Mouse (Mus musculus): ENCODE measurements around the gene Vmn2r9.
"Not testable (repeated sequence)": the region's sequence is repeated elsewhere in the genome, so short reads cannot be mapped to it uniquely, and the experiment has no call there.

Gene Vmn2r9

DNA sequence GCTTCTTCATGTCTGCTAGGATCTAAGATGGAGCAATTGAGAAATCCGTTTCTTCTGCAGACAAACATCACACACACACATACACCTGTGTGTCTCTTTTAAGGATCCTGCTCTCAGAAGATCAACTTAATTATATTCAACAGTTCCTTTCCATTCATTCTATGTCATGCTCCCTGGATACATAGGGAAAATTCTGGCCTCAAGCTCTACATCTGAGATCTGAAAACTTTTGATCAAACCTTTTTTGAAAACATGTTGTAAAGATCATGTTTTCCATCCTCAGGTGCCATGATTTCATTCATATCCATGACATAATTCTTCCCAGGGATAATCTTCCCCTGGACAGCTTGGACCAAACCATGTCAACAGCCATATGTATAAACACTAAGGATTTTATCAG, at the start of gene Vmn2r9:
Vmn2r9 (minus strand) TSS at position 101 of the 400 bp plus-strand sequence.
- not testable (repeated sequence) for DNase-seq (ENCODE audit: low read depth, low spot score)

DNA sequence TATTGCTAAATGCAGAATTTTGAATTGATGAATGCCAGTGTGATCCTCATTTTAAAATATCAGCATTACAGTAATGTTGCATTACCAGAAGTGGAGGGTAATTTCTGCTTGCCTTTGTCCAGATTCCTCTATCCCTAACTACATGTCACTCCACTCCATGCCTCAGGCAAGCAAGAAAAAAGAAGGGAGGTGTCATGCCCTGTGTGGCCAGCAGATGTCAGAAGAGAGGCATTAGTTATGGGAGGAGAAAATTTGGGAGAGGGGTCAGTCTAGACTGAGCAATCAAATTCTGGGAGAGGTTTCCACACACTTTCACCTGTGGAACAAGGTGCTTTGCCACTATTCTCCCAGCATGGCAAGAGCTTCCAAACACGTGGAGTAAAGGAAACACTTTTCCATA, 14.3 kb upstream of the Vmn2r9 start:
- DNase-seq (ENCODE audit: low read depth, low spot score) = peak; percentile 15

DNA sequence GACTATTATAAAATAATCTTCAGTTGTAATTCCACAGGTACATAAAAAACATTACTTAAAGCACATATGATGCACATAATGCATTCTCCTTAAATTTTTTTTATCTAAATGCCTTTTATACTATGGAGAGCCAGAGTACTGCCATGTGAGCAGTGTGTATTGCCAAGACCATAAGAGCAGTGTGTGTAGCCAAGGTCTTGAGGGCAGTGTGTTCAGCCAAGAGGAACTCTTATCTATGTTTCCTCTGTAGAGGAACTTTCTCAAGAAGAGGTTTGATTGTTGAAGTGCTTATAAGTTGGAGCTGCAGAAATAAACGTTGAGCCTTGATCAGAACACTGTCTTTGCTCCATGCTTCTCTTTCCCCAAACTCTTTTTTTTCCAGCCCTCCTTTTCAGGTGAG, 2.9 kb downstream of the Vmn2r9 start:
- no peak for DNase-seq (ENCODE audit: low read depth, low spot score)

DNA sequence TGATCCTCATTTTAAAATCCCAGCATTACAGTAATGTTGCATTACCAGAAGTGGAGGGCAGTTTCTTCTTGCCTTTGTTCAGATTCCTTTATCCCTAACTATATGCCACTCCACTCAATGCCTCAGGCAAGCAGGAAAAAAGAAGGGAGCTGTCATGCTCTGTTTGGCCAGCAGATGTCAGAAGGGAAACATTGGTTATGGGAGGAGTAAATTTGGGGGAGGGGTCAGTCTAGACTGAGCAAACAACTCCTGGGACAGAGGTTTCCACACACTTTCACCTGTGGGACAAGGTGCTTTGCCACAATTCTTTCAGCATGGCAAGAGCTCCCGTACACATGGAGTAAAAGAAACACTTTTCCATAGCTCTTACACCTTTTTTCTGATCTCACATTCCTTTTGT, 16.2 kb downstream of the Vmn2r9 start:
- DNase-seq (ENCODE audit: low read depth, low spot score) = no peak

DNA sequence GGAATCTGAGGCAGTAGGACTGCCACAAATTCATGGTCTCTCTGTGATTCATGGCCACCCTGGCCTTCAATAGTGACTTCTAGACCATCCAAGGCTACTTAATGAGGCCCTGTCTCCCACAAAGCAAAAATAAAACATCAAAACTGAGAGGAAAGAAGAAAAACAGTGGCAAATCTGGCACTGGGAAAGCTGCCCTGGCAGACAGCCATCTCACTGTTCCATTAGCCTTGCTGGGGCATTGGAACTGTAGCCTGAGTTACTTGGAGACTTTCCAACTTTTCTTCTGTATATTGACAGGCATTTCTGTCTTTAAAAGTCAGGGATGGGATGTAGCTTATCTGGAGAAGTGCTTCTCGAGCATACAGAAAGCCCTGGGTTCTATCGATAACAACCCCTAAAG, 29.1 kb downstream of the Vmn2r9 start:
- DNase-seq (ENCODE audit: low read depth, low spot score) = no peak

DNA sequence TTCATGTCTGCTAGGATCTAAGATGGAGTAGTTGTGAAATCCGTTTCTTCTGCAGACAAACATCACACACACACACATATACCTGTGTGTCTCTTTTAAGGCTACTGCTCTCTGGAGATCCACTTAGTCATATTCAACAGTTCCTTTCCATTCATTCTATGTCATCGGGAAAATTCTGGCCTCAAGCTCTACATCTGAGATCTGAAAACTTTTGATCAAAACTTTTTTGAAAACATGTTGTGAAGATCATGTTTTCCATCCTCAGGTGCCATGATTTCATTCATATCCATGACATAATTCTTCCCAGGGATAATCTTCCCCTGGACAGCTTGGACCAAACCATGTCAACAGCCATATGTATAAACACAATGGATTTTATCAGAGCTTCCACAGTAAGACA, 43.7 kb downstream of the Vmn2r9 start, which contains the start of gene Vmn2r8:
Vmn2r8 (minus strand) TSS at position 101 of the 400 bp plus-strand sequence.
- not testable (repeated sequence) for DNase-seq (ENCODE audit: low read depth, low spot score)

DNA sequence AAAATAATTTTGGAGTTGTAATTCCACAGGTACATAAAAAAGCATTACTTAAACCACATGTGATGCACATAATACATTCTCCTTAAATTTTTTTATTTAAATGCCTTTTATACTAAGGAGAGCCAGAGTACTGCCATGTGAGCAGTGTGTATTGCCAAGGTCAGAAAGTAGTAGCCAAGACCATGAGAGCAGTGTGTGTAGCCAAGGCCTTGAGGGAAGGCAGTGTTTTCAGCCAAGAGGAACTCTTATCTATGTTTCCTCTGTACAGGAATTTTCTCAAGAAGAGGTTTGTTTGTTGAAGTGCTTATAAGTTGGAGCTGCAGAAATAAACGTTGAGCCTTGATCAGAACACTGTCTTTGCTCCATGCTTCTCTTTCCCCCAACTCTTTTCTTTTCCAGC, 48.8 kb downstream of the Vmn2r9 start:
- DNase-seq (ENCODE audit: low read depth, low spot score) = no peak

DNA sequence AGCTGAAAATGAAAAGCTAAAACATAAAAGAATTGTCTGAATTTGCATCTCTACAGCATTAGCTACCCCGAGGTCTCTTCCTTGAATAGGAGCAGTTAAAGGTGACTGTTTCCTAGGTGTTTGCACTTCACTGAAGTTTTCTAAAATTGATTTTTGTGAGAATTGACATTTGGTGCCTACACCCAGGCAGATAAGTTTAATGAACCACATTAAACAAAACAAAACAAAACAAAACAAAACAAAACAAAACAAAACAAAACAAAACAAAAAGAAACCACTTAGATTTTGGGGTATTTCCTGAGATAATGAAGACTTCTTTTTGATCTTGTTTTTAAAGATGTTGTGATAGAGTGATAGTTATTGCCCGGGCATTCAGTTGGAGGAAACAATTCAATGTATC, 57.1 kb downstream of the Vmn2r9 start, which contains the start of gene Tmed11:
Tmed11 (minus strand) TSS at position 101 of the 400 bp plus-strand sequence.
- not testable (repeated sequence) for DNase-seq (ENCODE audit: low read depth, low spot score)

DNA sequence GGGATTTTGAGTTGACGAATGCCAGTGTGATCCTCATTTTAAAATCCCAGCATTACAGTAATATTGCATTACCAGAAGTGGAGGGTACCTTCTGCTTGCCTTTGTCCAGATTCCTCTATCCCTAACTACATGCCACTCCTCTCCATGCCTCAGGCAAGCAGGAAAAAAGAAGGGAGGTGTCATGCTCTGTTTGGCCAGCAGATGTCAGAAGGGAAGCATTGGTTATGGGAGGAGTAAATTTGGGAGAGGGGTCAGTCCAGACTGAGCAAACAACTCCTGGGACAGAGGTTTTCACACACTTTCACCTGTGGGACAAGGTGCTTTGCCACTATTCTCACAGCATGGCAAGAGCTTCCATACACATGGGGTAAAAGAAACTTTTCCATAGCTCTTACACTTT, 62.0 kb downstream of the Vmn2r9 start:
- not testable (repeated sequence) for DNase-seq (ENCODE audit: low read depth, low spot score)

All from CD4-positive, CD25-positive, alpha-beta regulatory T cell, adult 2 months (primary cell).